Mouse (Mus musculus) adrenal gland, adult 18-20 months (tissue): ENCODE results near the gene Grip1. TPM values are rescaled to one million over a fixed set of nuclear protein-coding genes. Genes with fewer than 3 reads are reported as not detected.

Experiments used
- DNase-seq, 2 experiments: peaks; one replicate each; pipeline ENCODE4 v3.0.0; 2021 to 2022; ENCODE audit warnings: low spot score in 2 of 2
- long read RNA-seq, 2 experiments: library from polyadenylated mRNA; stranded (forward); transcript quantifications; one replicate each; pipeline ENCODE4 v2.0.0; 2021
- total RNA-seq, 2 experiments: library from RNA; stranded (reverse); gene quantifications; 1 replicate in 1 of 2; 2 replicates in 1 of 2; pipeline ENCODE4 v1.2.3; 2021

Gene Grip1
- total RNA-seq, result under 1 TPM; 0.29 to 0.30 TPM
- long read RNA-seq, experiment 1, result 0 reads
- long read RNA-seq, experiment 2, result 0 reads

DNA sequence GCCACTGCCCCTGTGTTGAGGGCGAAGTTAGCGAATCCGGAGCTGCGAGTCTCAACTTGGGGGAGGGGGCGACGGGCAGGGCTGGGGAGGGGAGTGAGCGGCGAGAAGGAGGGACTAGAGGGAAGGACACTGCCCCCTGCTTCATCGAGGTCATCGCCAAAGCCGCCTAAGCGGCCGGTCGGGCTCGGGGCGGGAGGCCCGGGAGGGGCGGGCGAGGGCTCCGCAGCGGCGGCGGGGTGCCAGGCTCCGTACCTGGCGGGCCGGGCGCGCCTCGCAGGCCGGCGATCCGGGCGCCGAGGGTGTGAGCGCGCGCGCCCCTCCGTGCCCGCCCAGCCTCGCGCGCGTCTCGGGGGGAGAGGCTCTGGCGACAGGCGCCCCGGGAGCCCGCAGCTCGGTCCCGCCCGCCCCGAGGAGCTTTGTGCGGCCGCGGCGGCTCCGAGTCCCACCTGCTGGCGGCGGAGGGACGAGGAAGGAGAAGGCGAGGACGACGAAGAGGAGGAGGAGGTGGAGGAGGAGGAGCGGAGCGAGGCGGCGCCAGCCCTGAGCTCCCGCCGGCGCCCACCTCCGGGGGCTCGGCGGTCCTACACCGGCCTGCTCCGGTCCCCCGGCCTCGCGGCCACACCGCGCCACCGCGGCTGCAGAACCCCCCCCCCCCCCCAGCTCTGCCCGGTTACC, at the start of gene Grip1:
Grip1 (plus strand) TSS at position 400 of the 675 bp plus-strand sequence.
- peak; percentile 9 to 27 for DNase-seq

DNA sequence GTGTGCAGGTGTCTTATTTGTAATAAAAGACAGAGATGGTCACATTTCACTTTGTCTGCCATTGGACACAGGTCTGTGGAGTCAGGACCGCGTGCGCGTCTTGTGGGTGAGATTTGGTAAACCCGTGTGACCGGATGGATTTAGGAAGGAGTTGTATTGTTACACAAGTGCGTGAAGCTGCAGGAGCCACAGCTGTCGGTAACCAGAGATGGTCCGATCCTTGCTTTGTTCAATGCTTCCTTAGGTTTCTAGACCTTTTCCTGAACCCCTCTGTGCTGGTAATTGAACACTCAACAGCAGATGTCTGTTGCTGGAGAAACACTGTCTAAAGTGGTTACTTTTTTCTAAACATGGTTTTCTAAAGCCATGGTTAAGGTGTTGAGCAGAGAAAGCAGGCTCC, 48.5 kb upstream of the Grip1 start:
- no peak for DNase-seq

DNA sequence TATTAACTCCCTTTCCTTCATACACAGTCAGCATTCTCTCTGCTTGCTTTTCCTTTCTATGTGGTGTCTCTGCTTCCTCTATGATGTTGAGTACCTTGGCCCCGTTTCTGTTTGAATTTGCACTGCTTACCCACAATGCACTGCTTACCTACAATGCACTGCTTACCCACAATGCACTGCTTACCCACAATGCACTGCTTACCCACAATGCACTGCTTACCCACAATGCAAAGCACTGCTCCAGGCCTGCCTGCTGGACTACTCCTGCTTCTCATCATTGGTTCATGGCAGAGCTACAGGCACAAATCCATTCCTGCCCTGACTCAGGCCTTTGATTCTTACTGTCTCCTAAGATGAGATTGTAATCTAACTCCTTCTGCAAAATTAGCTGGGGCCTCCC, 48.0 kb upstream of the Grip1 start:
- no peak for DNase-seq

GRCm38 (mm10) chr10:119408327-119408726, 45.3 kb upstream of the Grip1 start:
- DNase-seq, result no peak

DNA sequence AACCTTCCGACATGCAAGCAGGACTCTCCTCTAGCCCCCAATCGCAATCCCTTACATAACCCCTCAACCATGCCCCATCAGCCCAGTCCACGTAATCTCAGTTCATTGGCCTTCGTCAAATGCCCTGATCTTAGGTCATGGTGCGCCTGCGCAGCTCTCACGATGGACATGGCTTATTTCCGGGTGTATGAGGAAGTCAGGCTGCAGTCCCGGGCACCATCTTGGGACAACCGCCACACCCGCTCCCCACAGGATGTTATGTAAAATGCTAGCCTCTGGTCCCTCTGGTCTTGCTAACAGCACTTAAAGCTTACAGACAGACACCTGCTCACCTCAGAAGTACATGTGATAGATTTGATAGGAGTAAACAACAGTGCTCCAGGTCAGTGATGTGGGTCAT, 40.4 kb upstream of the Grip1 start:
- no peak for DNase-seq

GRCm38 (mm10) chr10:119415106-119415505, 38.5 kb upstream of the Grip1 start:
- DNase-seq, result no peak

DNA sequence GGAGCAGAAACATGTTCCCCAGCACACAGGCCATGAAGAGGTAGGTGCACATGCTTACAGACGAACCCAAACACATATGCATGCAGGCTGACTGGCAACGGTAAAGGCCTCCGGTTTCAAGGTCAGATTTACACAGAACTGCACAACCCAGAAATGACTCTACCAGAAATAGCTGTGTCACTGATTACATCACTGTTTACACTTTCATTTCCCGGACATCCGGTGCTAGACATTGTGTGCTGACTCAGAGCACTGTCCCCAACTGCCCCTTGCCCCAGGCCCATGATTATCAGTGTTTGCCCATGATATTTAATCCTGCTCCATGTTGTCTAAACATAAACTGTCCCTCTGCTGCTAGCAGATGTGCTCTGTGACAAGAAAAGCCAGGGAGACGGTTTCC, 32.2 kb upstream of the Grip1 start:
- no peak for DNase-seq

GRCm38 (mm10) chr10:119423821-119424534, 29.7 kb upstream of the Grip1 start:
- no peak for DNase-seq

- no peak for DNase-seq
Observed at GRCm38 (mm10) chr10:119427653-119428052, 26.0 kb upstream of the Grip1 start.

GRCm38 (mm10) chr10:119428106-119428505, 25.5 kb upstream of the Grip1 start:
- DNase-seq, result no peak

DNA sequence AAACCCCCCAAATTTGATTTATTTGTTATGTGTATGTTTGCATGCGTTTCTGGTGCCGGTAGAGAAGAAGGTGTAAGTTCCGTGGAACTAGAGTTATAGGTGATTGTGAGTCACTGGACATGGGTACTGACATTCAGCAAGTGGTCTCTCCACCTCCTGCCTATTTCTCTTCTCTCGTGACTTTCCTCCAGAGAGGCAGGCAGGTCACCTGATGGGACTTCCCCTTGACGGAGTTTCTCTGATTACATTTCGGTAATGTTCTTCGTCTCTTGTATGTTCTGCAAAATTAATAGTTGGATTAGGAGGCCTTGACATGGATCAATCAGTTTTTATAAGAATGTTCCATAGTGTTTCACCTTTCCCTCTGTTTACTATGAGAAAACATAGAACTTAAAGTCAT, 23.4 kb upstream of the Grip1 start:
- DNase-seq, result no peak

- DNase-seq, result no peak
Observed at GRCm38 (mm10) chr10:119431801-119432200, 21.8 kb upstream of the Grip1 start.

DNA sequence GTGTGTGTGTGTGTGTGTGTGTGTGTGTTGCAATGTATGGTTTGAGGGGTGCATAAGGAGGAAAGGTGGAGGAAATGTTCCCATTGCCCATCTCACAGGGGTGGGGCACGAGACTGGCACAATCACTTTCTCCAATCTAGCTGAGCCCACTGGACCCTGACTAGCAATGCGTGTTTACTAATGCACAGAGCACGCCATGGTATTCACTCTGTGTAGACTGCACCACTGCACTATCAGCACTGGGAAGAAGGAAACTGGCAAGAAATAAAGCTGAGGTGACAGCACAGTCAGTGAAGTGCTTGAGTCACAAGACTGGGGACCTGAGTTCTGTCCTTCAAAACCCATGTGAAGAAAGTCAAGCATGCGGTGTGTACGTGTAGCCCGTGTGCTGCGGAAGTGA, 17.8 kb upstream of the Grip1 start:
- DNase-seq, result no peak

DNA sequence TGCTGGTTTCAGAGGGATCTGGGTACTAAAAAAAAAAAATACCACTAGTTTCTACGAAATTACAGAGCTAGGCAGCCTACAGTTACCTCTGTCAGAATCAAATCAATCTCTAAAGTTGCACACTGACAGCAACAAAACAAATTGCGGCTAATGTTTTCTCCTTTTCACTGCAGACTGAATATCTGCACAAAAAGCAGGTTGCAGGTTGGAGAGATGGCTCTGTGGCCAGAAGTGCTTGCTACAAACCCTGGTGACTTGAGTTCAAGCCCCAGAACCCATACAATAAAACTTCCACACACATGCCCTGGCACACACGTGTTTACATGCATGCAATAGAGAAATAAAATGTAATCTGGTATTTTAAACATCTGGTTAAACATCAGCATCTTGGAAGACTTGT, 16.3 kb upstream of the Grip1 start:
- DNase-seq, result no peak

DNA sequence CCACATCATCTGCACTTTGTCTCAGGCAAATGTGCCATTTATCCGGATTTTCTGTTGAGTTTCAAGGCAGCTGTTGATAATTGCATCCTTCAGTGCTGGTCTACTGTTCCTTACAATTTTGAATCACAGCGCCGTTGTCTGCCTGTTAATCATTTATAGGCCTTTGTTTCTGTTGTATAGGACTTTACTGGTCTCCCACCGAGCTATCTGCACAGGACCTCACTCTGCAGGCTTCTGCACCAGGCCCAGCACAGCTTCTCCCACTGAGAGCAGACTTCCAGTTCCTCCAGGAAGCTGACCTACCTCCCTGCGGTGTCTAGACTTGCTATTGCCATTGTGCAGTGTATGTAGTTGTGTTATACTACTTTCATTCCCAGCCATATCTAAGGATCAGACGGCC, 11.9 kb upstream of the Grip1 start:
- DNase-seq, result no peak

DNA sequence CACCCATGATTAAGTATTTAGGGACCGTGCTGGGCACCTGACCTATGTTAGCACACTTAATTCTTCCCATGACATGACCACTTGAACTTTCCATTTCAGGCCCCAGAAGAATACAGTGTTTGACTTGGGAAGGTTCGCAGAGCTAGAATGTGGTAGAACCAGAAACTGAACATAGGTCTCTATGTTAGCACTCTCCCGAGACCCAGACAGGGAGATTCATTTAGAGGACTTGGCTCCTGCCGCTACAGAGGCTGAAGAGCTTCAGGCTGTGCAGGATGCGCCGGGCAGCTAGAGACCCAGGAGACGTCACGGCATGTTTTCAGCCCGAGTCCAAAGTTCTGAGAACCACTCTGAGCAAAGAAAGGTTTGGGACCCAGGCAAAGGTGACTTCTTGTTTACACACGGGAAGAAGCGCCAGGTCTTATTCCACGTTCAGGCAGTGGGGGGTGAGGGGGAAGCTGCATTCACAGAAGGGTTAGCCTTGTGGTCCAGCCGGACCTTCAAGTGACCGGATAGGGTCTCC, 6.2 kb upstream of the Grip1 start:
- DNase-seq, result no peak

GRCm38 (mm10) chr10:119447930-119448329, 5.7 kb upstream of the Grip1 start:
- DNase-seq, result no peak

GRCm38 (mm10) chr10:119452698-119453097, 932 bp upstream of the Grip1 start:
- DNase-seq, result no peak

- peak; percentile 30 to 31 for DNase-seq
Observed at GRCm38 (mm10) chr10:119454106-119454667, 557 bp downstream of the Grip1 start.

- no peak for DNase-seq
Observed at GRCm38 (mm10) chr10:119454668-119455542, 1.3 kb downstream of the Grip1 start.

DNA sequence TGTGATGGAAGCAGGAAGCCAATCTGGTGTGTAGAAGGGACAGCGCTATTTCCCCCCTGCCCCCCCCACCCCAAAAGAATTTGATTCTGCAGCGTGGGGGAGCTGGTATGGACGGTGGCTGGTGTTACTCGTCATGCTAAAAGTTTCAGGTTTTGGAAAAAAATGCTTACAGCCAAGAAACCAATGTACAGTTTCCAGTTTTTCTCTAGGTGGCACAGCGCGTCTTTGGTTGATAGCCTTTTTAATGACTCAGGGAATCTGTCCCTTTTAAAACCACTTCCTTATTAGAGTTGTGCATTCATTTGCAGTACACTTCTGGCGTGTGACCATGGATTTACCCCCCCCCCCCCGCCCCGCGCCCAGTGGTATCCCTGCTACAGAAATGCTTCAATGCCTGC, 1.9 kb downstream of the Grip1 start:
- DNase-seq, result no peak
